9 mouse cellular contexts compared by ENCODE assay signal in the genomic region with DNA sequence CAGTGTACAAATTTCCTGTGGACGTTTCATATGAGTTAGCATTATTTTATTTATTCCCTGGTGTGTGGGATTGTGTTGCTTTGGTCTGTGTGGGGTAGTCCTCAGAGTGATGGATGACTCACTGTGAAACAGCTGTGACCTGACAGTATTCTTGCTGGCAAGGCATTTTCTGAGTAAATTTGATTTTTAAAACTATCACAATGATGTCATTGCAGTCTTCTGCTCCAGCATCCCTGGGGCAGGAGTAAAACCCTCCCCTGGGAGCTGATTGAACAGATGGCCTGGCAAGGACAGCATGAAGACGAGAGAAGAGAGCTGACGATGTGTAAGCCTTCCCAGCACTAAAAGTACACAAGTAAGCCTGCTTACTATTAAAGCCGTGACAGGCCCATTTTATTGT.
DNase-seq lines count a peak whose midpoint lies in the region; ATAC-seq lines count a peak whose summit lies in the region.
"Had no signal": no experiment of that assay in that cellular context is flagged by ENCODE, and none has a peak within 500 bp of the region (broad histone marks: within the 10 kb centered on the region; RNA-seq: fewer than 3 reads in every experiment).

No protein-coding gene starts in this region.

- H3K4me2 ChIP-seq in midbrain, embryonic 12.5 days (replicated peaks): no peak overlapping the region
- no peak overlapping the region for H3K4me2 ChIP-seq in embryonic facial prominence, embryonic 14.5 days (ENCODE audit: low read depth, low read length)

- H3K4me3 ChIP-seq in midbrain, embryonic 12.5 days: no peak overlapping the region
- no peak overlapping the region for H3K4me3 ChIP-seq in midbrain, embryonic 10.5 days
- no peak overlapping the region for H3K4me3 ChIP-seq in embryonic facial prominence, embryonic 14.5 days (ENCODE audit: low read depth, low read length)

- no peaks in the 10 kb centered on the region for H3K4me1 ChIP-seq in midbrain, embryonic 12.5 days
- H3K4me1 ChIP-seq in midbrain, embryonic 10.5 days: no peaks in the 10 kb centered on the region
- H3K4me1 ChIP-seq in embryonic facial prominence, embryonic 14.5 days (ENCODE audit: control insufficient read depth, insufficient read depth, low read length): no peaks in the 10 kb centered on the region

- H3K9me3 ChIP-seq in midbrain, embryonic 12.5 days: no peaks in the 10 kb centered on the region
- no peaks in the 10 kb centered on the region for H3K9me3 ChIP-seq in midbrain, embryonic 10.5 days (replicated peaks)
- no peaks in the 10 kb centered on the region for H3K9me3 ChIP-seq in embryonic facial prominence, embryonic 14.5 days (ENCODE audit: control insufficient read depth, low read length)

- peak; percentile 59; the same call in 1 of the 2 replicates for ATAC-seq in midbrain, embryonic 12.5 days (ENCODE audit: low FRiP score, low read depth)
- peak; percentile 89 for ATAC-seq in embryonic facial prominence, embryonic 14.5 days (ENCODE audit: low read depth)

- DNase-seq in midbrain, embryonic 10.5 days (ENCODE audit: low spot score): no peak
- DNase-seq in embryonic facial prominence, embryonic 14.5 days (ENCODE audit: low spot score): peak; percentile 72
- peak; percentile 57 to 68 for DNase-seq in layer of hippocampus, adult 8-10 months (ENCODE audit: low spot score in 2 of 2)
- peak; percentile 21 to 39 for DNase-seq in right cerebral cortex, postnatal 10 days (ENCODE audit: low spot score in 2 of 2)
- DNase-seq in kidney, adult 11 months: no peak
- DNase-seq in thymus, postnatal 36 days: no peak
- no peak for DNase-seq in natural killer cell, adult 2 months (ENCODE audit: low spot score in 2 of 2)

- H3K27ac ChIP-seq in midbrain, embryonic 12.5 days (replicated peaks): no peak overlapping the region
- no peak overlapping the region for H3K27ac ChIP-seq in midbrain, embryonic 10.5 days (replicated peaks)
- H3K27ac ChIP-seq in embryonic facial prominence, embryonic 14.5 days (replicated peaks; ENCODE audit: low read depth, low read length): no peak overlapping the region
- H3K27ac ChIP-seq: macrophage had no signal

- H3K27me3 ChIP-seq in midbrain, embryonic 12.5 days: no peaks in the 10 kb centered on the region
- H3K27me3 ChIP-seq in midbrain, embryonic 10.5 days (ENCODE audit: low read depth, poor library complexity, severe bottlenecking): no peaks in the 10 kb centered on the region
- no peaks in the 10 kb centered on the region for H3K27me3 ChIP-seq in embryonic facial prominence, embryonic 14.5 days (replicated peaks; ENCODE audit: control insufficient read depth, insufficient read depth, low read length)

- H3K9ac ChIP-seq in midbrain, embryonic 12.5 days (replicated peaks): no peak overlapping the region
- H3K9ac ChIP-seq in embryonic facial prominence, embryonic 14.5 days (ENCODE audit: low read depth, low read length): no peak overlapping the region

- H3K36me3 ChIP-seq in midbrain, embryonic 12.5 days: no peaks in the 10 kb centered on the region
- no peaks in the 10 kb centered on the region for H3K36me3 ChIP-seq in midbrain, embryonic 10.5 days
- no peaks in the 10 kb centered on the region for H3K36me3 ChIP-seq in embryonic facial prominence, embryonic 14.5 days (ENCODE audit: control insufficient read depth, insufficient read depth, low read length)

- 41% methylated on average over 4 of the region's 4 CpGs for WGBS in midbrain, embryonic 12.5 days
- WGBS in midbrain, embryonic 10.5 days: 49% methylated on average over 4 of the region's 4 CpGs
- WGBS in embryonic facial prominence, embryonic 14.5 days: 25% methylated on average over 4 of the region's 4 CpGs

Comparison
In these comparisons a context has a peak if more than half of its experiments do, and no peak if none do; other contexts are left out.
1. DNase-seq: peak in embryonic facial prominence, embryonic 14.5 days (single experiment), layer of hippocampus, adult 8-10 months (2 of 2) and right cerebral cortex, postnatal 10 days (2 of 2); none in midbrain, embryonic 10.5 days (single experiment), kidney, adult 11 months (single experiment), thymus, postnatal 36 days (0 of 2) and natural killer cell, adult 2 months (0 of 2).